Mouse (Mus musculus): ENCODE results near the gene Cxcr3. TPM values are rescaled to one million over a fixed set of nuclear protein-coding genes. Genes with fewer than 3 reads are reported as not detected.

Gene Cxcr3
- 0.19 TPM in 1 of 2 replicates, not detected in the other for polyA plus RNA-seq (2015; fragmentation: Nextera tagmentation; extraction: Ambion mirVana)

DNA sequence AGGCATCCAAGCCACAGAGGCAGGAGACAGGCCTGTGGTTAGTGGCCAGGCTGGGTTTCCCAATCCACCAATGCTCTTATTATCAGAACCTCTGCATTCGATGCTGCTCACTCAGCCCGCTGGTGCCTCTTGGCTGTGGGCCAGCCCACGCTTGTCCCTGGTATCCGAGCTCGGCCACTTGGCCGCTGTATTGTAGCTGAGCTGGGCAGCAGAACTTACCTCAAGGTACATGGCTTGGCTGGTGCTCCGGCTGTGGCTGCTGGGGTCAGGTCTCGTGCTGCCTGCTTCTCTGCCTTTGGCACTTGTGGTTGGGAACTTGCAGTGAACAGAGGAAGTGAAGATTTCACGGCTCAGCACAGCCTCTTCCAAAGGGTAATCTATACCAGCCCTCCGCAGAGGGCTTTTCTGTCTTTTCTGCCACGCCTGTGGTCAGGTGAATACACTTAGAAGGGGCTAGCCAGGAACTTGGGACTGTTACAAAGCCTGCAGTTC, at the start of gene Cxcr3:
Cxcr3 (minus strand) TSS at position 442 of the 492 bp plus-strand sequence.

Other genes starting within 250 kb of the Cxcr3 start
- 11.5 and 11.6 TPM in 2 replicates for gene Taf1, start 201.5 kb downstream of the Cxcr3 start, polyA plus RNA-seq (2015; fragmentation: Nextera tagmentation; extraction: Ambion mirVana)
- gene Ogt, start 94.2 kb downstream of the Cxcr3 start, polyA plus RNA-seq (2015; fragmentation: Nextera tagmentation; extraction: Ambion mirVana) = 85.8 and 109 TPM in 2 replicates
- 0.10 TPM in 1 of 2 replicates, not detected in the other for gene Gm4779, start 60.2 kb upstream of the Cxcr3 start, polyA plus RNA-seq (2015; fragmentation: Nextera tagmentation; extraction: Ambion mirVana)
- gene 8030474K03Rik, start 60.4 kb upstream of the Cxcr3 start, polyA plus RNA-seq (2015; fragmentation: Nextera tagmentation; extraction: Ambion mirVana) = not detected in 2 replicates
- gene Nhsl2, start 115.1 kb upstream of the Cxcr3 start, polyA plus RNA-seq (2015; fragmentation: Nextera tagmentation; extraction: Ambion mirVana) = 4.8 and 5.5 TPM in 2 replicates